Mouse (Mus musculus) limb, embryonic 13.5 days (tissue): ENCODE measurements around the gene Thada. TPM values are rescaled to one million over a fixed set of nuclear protein-coding genes. Genes with fewer than 3 reads are reported as not detected.

Experiments
- ATAC-seq: fragments of 200-750 bp; cut with Nextera tagmentation; 2 replicates; pipeline ENCODE4 v1.8.0; 2017; ENCODE audit warnings: low read depth, moderate number of reproducible peaks, moderate TSS enrichment; ENCODE audit not compliant: low FRiP score
- H3K27ac ChIP-seq: fragments of 300-500 bp; sonication (generic); 2 replicates; pipeline ENCODE4 v1.5.1; 2015; ENCODE audit warnings: inconsistent platforms, mild to moderate bottlenecking, moderate library complexity
- H3K27me3 ChIP-seq: fragments of 300-500 bp; sonication (generic); 2 replicates; pipeline ENCODE4 v1.6.1; 2015; ENCODE audit warnings: mild to moderate bottlenecking, inconsistent platforms
- H3K36me3 ChIP-seq: fragments of 300-500 bp; sonication (generic); 2 replicates; pipeline ENCODE4 v1.6.1; 2015; ENCODE audit warnings: inconsistent platforms, mild to moderate bottlenecking, moderate library complexity
- H3K4me1 ChIP-seq: fragments of 300-500 bp; sonication (generic); 2 replicates; pipeline ENCODE4 v1.6.1; 2015; ENCODE audit warnings: inconsistent platforms
- H3K4me2 ChIP-seq: fragments of 300-500 bp; sonication (generic); replicated peaks from 2 replicates; pipeline ENCODE4 v1.6.1; 2015; ENCODE audit warnings: inconsistent platforms, mild to moderate bottlenecking, moderate library complexity
- H3K4me3 ChIP-seq: fragments of 300-500 bp; sonication (generic); 2 replicates; pipeline ENCODE4 v1.5.1; 2015; ENCODE audit warnings: moderate library complexity, mild to moderate bottlenecking, inconsistent platforms
- H3K9ac ChIP-seq: fragments of 300-500 bp; sonication (generic); 2 replicates; pipeline ENCODE4 v1.6.1; 2015; ENCODE audit warnings: mild to moderate bottlenecking, inconsistent platforms
- H3K9me3 ChIP-seq: fragments of 300-500 bp; sonication (generic); 2 replicates; pipeline ENCODE4 v1.6.1; 2016; ENCODE audit warnings: inconsistent platforms
- WGBS: fragments of 180-500 bp; shearing (Covaris S2); methylation state at CpG from one replicate; pipeline ENCODE4 v1.1.7; 2015; 5-methylcytosine and 5-hydroxymethylcytosine counted together
- polyA plus RNA-seq: library from polyadenylated mRNA; unstranded; fragments of >200 nt; fragmentation: Nextera tagmentation; extraction: Ambion mirVana; gene quantifications from 2 replicates; pipeline ENCODE4 v1.2.1, GENCODE M21; 2015

The Thada gene
- polyA plus RNA-seq, 1 experiment from 2014 or later: 9.1 TPM

GRCm38 (mm10) chr17:84145826-84146287 is 320.1 kb downstream of the Thada start:
- peaks cover 83% of the 10 kb centered on the region for H3K4me1 ChIP-seq
- ATAC-seq: no peak
- H3K9me3 ChIP-seq: no peaks in the 10 kb centered on the region
- H3K9ac ChIP-seq: peak overlapping the region; percentile 53; the same call in 1 of the 2 replicates
- no peaks in the 10 kb centered on the region for H3K36me3 ChIP-seq
- H3K4me3 ChIP-seq: no peak overlapping the region
- H3K4me2 ChIP-seq: peak overlapping the region; percentile 28; the same call in 1 of the 2 replicates
- peak overlapping the region; percentile 34; the same call in 1 of the 2 replicates for H3K27ac ChIP-seq
- H3K27me3 ChIP-seq: no peaks in the 10 kb centered on the region
- WGBS: 19% methylated on average over 10 of the region's 10 CpGs

- H3K4me1 ChIP-seq: peaks cover 80% of the 10 kb centered on the region
- H3K27me3 ChIP-seq: no peaks in the 10 kb centered on the region
- no peaks in the 10 kb centered on the region for H3K36me3 ChIP-seq
- H3K27ac ChIP-seq: peak overlapping the region; percentile 34; the same call in 1 of the 2 replicates
- 77% methylated on average over 5 of the region's 5 CpGs for WGBS
- no peak overlapping the region for H3K4me3 ChIP-seq
- no peak for ATAC-seq
- H3K9ac ChIP-seq: no peak overlapping the region
- H3K9me3 ChIP-seq: no peaks in the 10 kb centered on the region
- no peak overlapping the region for H3K4me2 ChIP-seq
Observed at GRCm38 (mm10) chr17:84144762-84145599, 321.0 kb downstream of the Thada start.

GRCm38 (mm10) chr17:84144130-84144529 is 321.9 kb downstream of the Thada start:
- Histone ChIP-seq H3K4me1 (peaks cover 72% of the 10 kb centered on the region), H3K27me3 (no peaks in the 10 kb centered on the region)
- 88% methylated on average over 3 of the region's 3 CpGs for WGBS

GRCm38 (mm10) chr17:84143219-84143844 is 322.7 kb downstream of the Thada start:
- Histone ChIP-seq H3K4me2 (0 out of 2 replicates have a peak overlapping the region, but pooled peaks have one; percentile 19), H3K27me3 (no peaks in the 10 kb centered on the region), H3K9me3 (no peaks in the 10 kb centered on the region), H3K9ac (0 out of 2 replicates have a peak overlapping the region, but pooled peaks have one; percentile 1), H3K4me1 (peaks cover 64% of the 10 kb centered on the region), H3K4me3 (no peak overlapping the region), H3K27ac (peak overlapping the region; percentile 11; the same call in 1 of the 2 replicates), H3K36me3 (no peaks in the 10 kb centered on the region)
- 31% methylated on average over 12 of the region's 12 CpGs for WGBS
- ATAC-seq: peak; percentile 26

More at GRCm38 (mm10) chr17:84144130-84144529, 321.9 kb downstream of the Thada start:
- Histone ChIP-seq H3K9ac (no peak overlapping the region), H3K4me3 (no peak overlapping the region), H3K4me2 (no peak overlapping the region), H3K27ac (no peak overlapping the region), H3K9me3 (no peaks in the 10 kb centered on the region), H3K36me3 (no peaks in the 10 kb centered on the region)
- no peak for ATAC-seq

- ATAC-seq: no peak
Observed at GRCm38 (mm10) chr17:84141691-84142090, 324.3 kb downstream of the Thada start.

GRCm38 (mm10) chr17:84140822-84141507 is 325.0 kb downstream of the Thada start:
- no peak for ATAC-seq

More at GRCm38 (mm10) chr17:84141691-84142090, 324.3 kb downstream of the Thada start:
- Histone ChIP-seq H3K9me3 (no peaks in the 10 kb centered on the region), H3K27ac (no peak overlapping the region), H3K4me1 (peaks cover 56% of the 10 kb centered on the region), H3K4me3 (no peak overlapping the region), H3K9ac (no peak overlapping the region), H3K4me2 (no peak overlapping the region), H3K27me3 (no peaks in the 10 kb centered on the region), H3K36me3 (no peaks in the 10 kb centered on the region)
- 70% methylated on average over 6 of the region's 6 CpGs for WGBS

More at GRCm38 (mm10) chr17:84140822-84141507, 325.0 kb downstream of the Thada start:
- WGBS: 69% methylated on average over 10 of the region's 10 CpGs
- no peaks in the 10 kb centered on the region for H3K36me3 ChIP-seq
- H3K9me3 ChIP-seq: no peaks in the 10 kb centered on the region
- H3K4me3 ChIP-seq: no peak overlapping the region
- H3K4me2 ChIP-seq: no peak overlapping the region
- no peak overlapping the region for H3K9ac ChIP-seq
- no peaks in the 10 kb centered on the region for H3K27me3 ChIP-seq
- peak overlapping the region; percentile 15; the same call in 1 of the 2 replicates for H3K27ac ChIP-seq
- H3K4me1 ChIP-seq: peaks cover 55% of the 10 kb centered on the region

Other genes with a start within 250 kb of the Thada start
- gene Plekhh2, start 45.7 kb upstream of the Thada start, polyA plus RNA-seq: 8.1 and 8.8 TPM in 2 replicates
- 36.4 and 39.9 TPM in 2 replicates for gene Dync2li1, start 160.3 kb upstream of the Thada start, polyA plus RNA-seq
- gene Abcg8, start 210.1 kb upstream of the Thada start, polyA plus RNA-seq: 0.15 TPM in 1 of 2 replicates, not detected in the other
- 1.4 and 1.6 TPM in 2 replicates for gene Abcg5, start 216.8 kb upstream of the Thada start, polyA plus RNA-seq